Mouse (Mus musculus) intestine, embryonic 16.5 days (tissue): ENCODE data around the gene Cryl1. TPM values are rescaled to one million over a fixed set of nuclear protein-coding genes. Genes with fewer than 3 reads are reported as not detected.

Source experiments
- ATAC-seq: fragments of 200-750 bp; cut with Nextera tagmentation; 2 replicates; pipeline ENCODE4 v1.8.0; 2017; ENCODE audit warnings: moderate TSS enrichment, moderate library complexity
- H3K27ac ChIP-seq: fragments of 300-500 bp; sonication (generic); 2 replicates; pipeline ENCODE4 v1.5.1; 2014; ENCODE audit warnings: mild to moderate bottlenecking, low read length
- H3K27me3 ChIP-seq: fragments of 300-500 bp; sonication (generic); replicated peaks from 2 replicates; pipeline ENCODE4 v1.6.1; 2014; ENCODE audit warnings: low read length, control low read depth, mixed read lengths; ENCODE audit not compliant: control insufficient read depth, insufficient read depth
- H3K36me3 ChIP-seq: fragments of 300-500 bp; sonication (generic); 2 replicates; pipeline ENCODE4 v1.6.1; 2014; ENCODE audit warnings: low read length, control low read depth; ENCODE audit not compliant: control insufficient read depth, insufficient read depth
- H3K4me1 ChIP-seq: fragments of 300-500 bp; sonication (generic); 2 replicates; pipeline ENCODE4 v1.6.1; 2014; ENCODE audit warnings: low read length, control low read depth, mixed read lengths; ENCODE audit not compliant: control insufficient read depth, insufficient read depth
- H3K4me2 ChIP-seq: fragments of 300-500 bp; sonication (generic); 2 replicates; pipeline ENCODE4 v1.6.1; 2014; ENCODE audit warnings: low read depth, low read length, control low read depth
- H3K4me3 ChIP-seq: fragments of 300-500 bp; sonication (generic); 2 replicates; pipeline ENCODE4 v1.5.1; 2014; ENCODE audit warnings: mild to moderate bottlenecking, low read length
- H3K9ac ChIP-seq: fragments of 300-500 bp; sonication (generic); 2 replicates; pipeline ENCODE4 v1.6.1; 2014; ENCODE audit warnings: low read depth, low read length
- H3K9me3 ChIP-seq: fragments of 300-500 bp; sonication (generic); 2 replicates; pipeline ENCODE4 v1.6.1; 2016; ENCODE audit warnings: low read length, control low read depth; ENCODE audit not compliant: control insufficient read depth
- WGBS: fragments of 180-500 bp; shearing (Covaris S2); extraction: QIAGEN DNeasy Blood & Tissue Kit; methylation state at CpG from one replicate; pipeline ENCODE4 v1.1.7; 2014; 5-methylcytosine and 5-hydroxymethylcytosine counted together
- polyA plus RNA-seq: library from polyadenylated mRNA; unstranded; fragments of >200 nt; fragmentation: Nextera tagmentation; extraction: Ambion mirVana; gene quantifications from 2 replicates; pipeline ENCODE4 v1.2.1, GENCODE M21; 2015

Cryl1 gene
- polyA plus RNA-seq, 1 experiment from 2014 or later = 139 TPM

- Histone ChIP-seq H3K9ac (no peak overlapping the region), H3K4me2 (no peak overlapping the region), H3K4me3 (no peak overlapping the region), H3K9me3 (no peaks in the 10 kb centered on the region), H3K36me3 (no peaks in the 10 kb centered on the region), H3K27me3 (no peaks in the 10 kb centered on the region), H3K4me1 (peaks cover 9% of the 10 kb centered on the region; the same call in 1 of the 2 replicates), H3K27ac (no peak overlapping the region)
- ATAC-seq = no peak
- 75% methylated on average over 6 of the region's 6 CpGs for WGBS
These were observed 151.8 kb downstream of the Cryl1 start for GRCm38 (mm10) chr14:57246575-57246974.

GRCm38 (mm10) chr14:57242978-57243377, 155.4 kb downstream of the Cryl1 start:
- ATAC-seq = peak; percentile 89
- H3K4me3 ChIP-seq = no peak overlapping the region
- H3K9me3 ChIP-seq = no peaks in the 10 kb centered on the region
- no peaks in the 10 kb centered on the region for H3K27me3 ChIP-seq
- peaks cover 9% of the 10 kb centered on the region; the same call in 1 of the 2 replicates for H3K4me1 ChIP-seq
- no peak overlapping the region for H3K27ac ChIP-seq
- H3K36me3 ChIP-seq = no peaks in the 10 kb centered on the region
- 42% methylated on average over 5 of the region's 5 CpGs for WGBS
- H3K9ac ChIP-seq = no peak overlapping the region
- no peak overlapping the region for H3K4me2 ChIP-seq

- 75% methylated on average over 11 of the region's 11 CpGs for WGBS
- Histone ChIP-seq H3K4me2 (no peak overlapping the region), H3K27ac (no peak overlapping the region), H3K27me3 (no peaks in the 10 kb centered on the region), H3K4me1 (no peaks in the 10 kb centered on the region), H3K9ac (no peak overlapping the region), H3K4me3 (no peak overlapping the region), H3K9me3 (no peaks in the 10 kb centered on the region), H3K36me3 (no peaks in the 10 kb centered on the region)
- no peak for ATAC-seq
These were observed 163.1 kb downstream of the Cryl1 start for GRCm38 (mm10) chr14:57235276-57235675.

GRCm38 (mm10) chr14:57234711-57235110, 163.6 kb downstream of the Cryl1 start:
- Histone ChIP-seq H3K4me1 (no peaks in the 10 kb centered on the region), H3K9ac (no peak overlapping the region), H3K9me3 (no peaks in the 10 kb centered on the region), H3K27ac (no peak overlapping the region), H3K4me2 (no peak overlapping the region), H3K36me3 (no peaks in the 10 kb centered on the region), H3K4me3 (no peak overlapping the region), H3K27me3 (no peaks in the 10 kb centered on the region)
- ATAC-seq = no peak
- WGBS = 41% methylated on average over 4 of the region's 4 CpGs

- peak; percentile 97 for ATAC-seq
- no peaks in the 10 kb centered on the region for H3K27me3 ChIP-seq
- H3K27ac ChIP-seq = peak overlapping the region; percentile 54
- 48% methylated on average over 6 of the region's 6 CpGs for WGBS
- H3K4me1 ChIP-seq = no peaks in the 10 kb centered on the region
- no peak overlapping the region for H3K9ac ChIP-seq
- no peaks in the 10 kb centered on the region for H3K36me3 ChIP-seq
- no peaks in the 10 kb centered on the region for H3K9me3 ChIP-seq
- H3K4me2 ChIP-seq = no peak overlapping the region
- no peak overlapping the region for H3K4me3 ChIP-seq
These were observed 167.9 kb downstream of the Cryl1 start for GRCm38 (mm10) chr14:57230264-57231015.

Other genes starting within 250 kb of the Cryl1 start
- 7.2 and 7.5 TPM in 2 replicates for gene Ift88, start 25.5 kb upstream of the Cryl1 start, polyA plus RNA-seq
- 0.51 and 4.2 TPM in 2 replicates for gene Il17d, start 126.2 kb upstream of the Cryl1 start, polyA plus RNA-seq
- gene Eef1akmt1, start 173.1 kb upstream of the Cryl1 start, polyA plus RNA-seq = 89.8 and 91.7 TPM in 2 replicates